15 mouse cellular contexts compared by ENCODE assay signal in the genomic region with DNA sequence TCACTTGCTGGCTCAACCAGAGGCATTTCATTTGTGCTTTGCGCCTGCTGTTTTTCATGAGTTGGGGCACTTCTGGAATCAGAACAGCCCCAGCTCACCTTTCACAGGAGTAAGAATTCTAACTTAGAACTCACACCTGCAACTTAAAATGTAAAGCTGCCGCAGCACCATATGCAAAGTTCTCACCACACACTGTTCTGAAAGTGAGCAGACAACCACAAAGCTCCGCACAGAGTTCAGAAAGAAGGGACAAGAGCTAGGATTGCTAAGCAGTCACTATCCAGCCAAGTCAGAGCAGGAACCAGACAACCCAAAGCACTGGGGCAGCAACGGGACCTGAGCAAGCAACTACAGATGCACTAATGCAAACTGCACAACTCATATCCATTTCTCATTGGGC. TPM values are rescaled to one million over a fixed set of nuclear protein-coding genes. Genes with fewer than 3 reads are reported as not detected.
DNase-seq lines count a peak whose midpoint lies in the region; ATAC-seq and TF ChIP-seq lines count a peak whose summit lies in the region.
"Had no signal": no experiment of that assay in that cellular context is flagged by ENCODE, and none has a peak within 500 bp of the region (broad histone marks: within the 10 kb centered on the region; RNA-seq: fewer than 3 reads in every experiment).

No protein-coding gene starts in this region.

- WGBS in forebrain, postnatal 0 days = 81% methylated on average over 4 of the region's 4 CpGs
- WGBS in forebrain, embryonic 12.5 days = 87% methylated on average over 4 of the region's 4 CpGs
- 47% methylated on average over 4 of the region's 4 CpGs for WGBS in kidney, adult 2 months
- 92% methylated on average over 4 of the region's 4 CpGs for WGBS in midbrain, embryonic 13.5 days
- WGBS in midbrain, postnatal 0 days = 84% methylated on average over 4 of the region's 4 CpGs
- 86% methylated on average over 4 of the region's 4 CpGs for WGBS in midbrain, embryonic 16.5 days

- intact Hi-C loops in gastrocnemius, adult 2 months (cut with DNase I) = no loop called here

- H3K4me2 ChIP-seq in forebrain, postnatal 0 days (ENCODE audit: low read depth) = 0 out of 2 replicates have a peak overlapping the region, but pooled peaks have one; percentile 0
- H3K4me2 ChIP-seq in forebrain, embryonic 12.5 days = no peak overlapping the region; the same call in 1 of the 2 replicates
- H3K4me2 ChIP-seq in midbrain, embryonic 13.5 days (replicated peaks) = peak overlapping the region; percentile 26
- no peak overlapping the region for H3K4me2 ChIP-seq in midbrain, postnatal 0 days (ENCODE audit: low read depth, low read length, poor library complexity, severe bottlenecking)
- H3K4me2 ChIP-seq in midbrain, embryonic 16.5 days (ENCODE audit: low read length) = peak overlapping the region; percentile 16; the same call in 1 of the 2 replicates

- no peak overlapping the region for H3K4me3 ChIP-seq in forebrain, postnatal 0 days (ENCODE audit: low read depth, low read length)
- no peak overlapping the region for H3K4me3 ChIP-seq in forebrain, embryonic 12.5 days (replicated peaks)
- no peak overlapping the region for H3K4me3 ChIP-seq in kidney, adult 2 months (ENCODE audit: insufficient read depth, low read depth, low read length)
- peak overlapping the region; percentile 7; the same call in 1 of the 2 replicates for H3K4me3 ChIP-seq in midbrain, embryonic 13.5 days (replicated peaks)
- H3K4me3 ChIP-seq in midbrain, postnatal 0 days (ENCODE audit: low read depth, low read length) = no peak overlapping the region
- no peak overlapping the region for H3K4me3 ChIP-seq in midbrain, embryonic 16.5 days (ENCODE audit: low read depth, low read length)
- H3K4me3 ChIP-seq in gastrocnemius, adult 2 months = no peak overlapping the region
- H3K4me3 ChIP-seq: erythroblast, embryonic 14.5 days had no signal

- no peaks in the 10 kb centered on the region for H3K27me3 ChIP-seq in forebrain, postnatal 0 days (ENCODE audit: insufficient read depth, low read length)
- H3K27me3 ChIP-seq in forebrain, embryonic 12.5 days = no peaks in the 10 kb centered on the region
- no peaks in the 10 kb centered on the region for H3K27me3 ChIP-seq in kidney, adult 2 months (replicated peaks; ENCODE audit: control insufficient read depth, insufficient read depth, low read length)
- no peaks in the 10 kb centered on the region for H3K27me3 ChIP-seq in midbrain, embryonic 13.5 days
- no peaks in the 10 kb centered on the region for H3K27me3 ChIP-seq in midbrain, postnatal 0 days (ENCODE audit: insufficient read depth, low read length)
- H3K27me3 ChIP-seq in midbrain, embryonic 16.5 days (ENCODE audit: control insufficient read depth, insufficient read depth, low read depth, low read length) = no peaks in the 10 kb centered on the region

- no peaks in the 10 kb centered on the region for H3K9me3 ChIP-seq in forebrain, postnatal 0 days (ENCODE audit: low read length)
- no peaks in the 10 kb centered on the region for H3K9me3 ChIP-seq in forebrain, embryonic 12.5 days
- no peaks in the 10 kb centered on the region for H3K9me3 ChIP-seq in midbrain, embryonic 13.5 days
- no peaks in the 10 kb centered on the region for H3K9me3 ChIP-seq in midbrain, postnatal 0 days (ENCODE audit: low read length)
- H3K9me3 ChIP-seq in midbrain, embryonic 16.5 days (replicated peaks; ENCODE audit: control insufficient read depth, low read length, poor library complexity, severe bottlenecking) = no peaks in the 10 kb centered on the region

- TF ChIP-seq POLR2A in kidney, adult 2 months (IDR thresholded peaks at IDR 0.05; ENCODE audit: low read depth, low read length) = no peak

- 0 out of 2 replicates have a peak, but pooled peaks cover 14% of the 10 kb centered on the region for H3K36me3 ChIP-seq in forebrain, postnatal 0 days (ENCODE audit: insufficient read depth)
- H3K36me3 ChIP-seq in forebrain, embryonic 12.5 days (replicated peaks) = peaks cover 32% of the 10 kb centered on the region
- H3K36me3 ChIP-seq in kidney, adult 2 months (ENCODE audit: control insufficient read depth, insufficient read depth, low read length) = peaks cover 4% of the 10 kb centered on the region; the same call in 1 of the 2 replicates
- peaks cover 22% of the 10 kb centered on the region for H3K36me3 ChIP-seq in midbrain, embryonic 13.5 days
- peaks cover 5% of the 10 kb centered on the region; the same call in 1 of the 2 replicates for H3K36me3 ChIP-seq in midbrain, postnatal 0 days (ENCODE audit: insufficient read depth, low read length)
- H3K36me3 ChIP-seq in midbrain, embryonic 16.5 days (ENCODE audit: control insufficient read depth, insufficient read depth, low read length) = no peaks in the 10 kb centered on the region; the same call in 1 of the 2 replicates

- H3K4me1 ChIP-seq in forebrain, postnatal 0 days (ENCODE audit: insufficient read depth) = peaks cover 22% of the 10 kb centered on the region
- H3K4me1 ChIP-seq in forebrain, embryonic 12.5 days = peaks cover 61% of the 10 kb centered on the region
- H3K4me1 ChIP-seq in kidney, adult 2 months (ENCODE audit: control insufficient read depth, insufficient read depth, low read length) = peaks cover 41% of the 10 kb centered on the region
- peaks cover 81% of the 10 kb centered on the region for H3K4me1 ChIP-seq in midbrain, embryonic 13.5 days (replicated peaks)
- peaks cover 18% of the 10 kb centered on the region for H3K4me1 ChIP-seq in midbrain, postnatal 0 days (ENCODE audit: insufficient read depth, low read length)
- peaks cover 76% of the 10 kb centered on the region for H3K4me1 ChIP-seq in midbrain, embryonic 16.5 days (ENCODE audit: control insufficient read depth, insufficient read depth, low read length)

- no peak for DNase-seq in forebrain, postnatal 0 days
- no peak for DNase-seq in kidney, adult 2 months
- no peak for DNase-seq in kidney, adult 11 months
- no peak for DNase-seq in midbrain, postnatal 0 days (ENCODE audit: low spot score)
- no peak for DNase-seq in gastrocnemius, adult 2 months
- DNase-seq: cerebellum, adult 11-12 months; heart, adult 11 months; lung, postnatal 10 days; right cerebral cortex, postnatal 14 days; thymus, postnatal 36 days had no signal

- no peak for ATAC-seq in forebrain, postnatal 0 days
- ATAC-seq in forebrain, embryonic 12.5 days (ENCODE audit: low FRiP score) = no peak
- ATAC-seq in midbrain, embryonic 13.5 days = no peak
- no peak for ATAC-seq in midbrain, postnatal 0 days (ENCODE audit: low FRiP score)
- ATAC-seq in midbrain, embryonic 16.5 days = no peak
- ATAC-seq: inflammation-experienced regulatory T-cells, adult 6 months had no signal

- H3K9ac ChIP-seq in forebrain, postnatal 0 days = no peak overlapping the region
- H3K9ac ChIP-seq in forebrain, embryonic 12.5 days = no peak overlapping the region
- peak overlapping the region; percentile 36; the same call in 1 of the 2 replicates for H3K9ac ChIP-seq in midbrain, embryonic 13.5 days (replicated peaks)
- no peak overlapping the region for H3K9ac ChIP-seq in midbrain, postnatal 0 days (replicated peaks; ENCODE audit: low read length, poor library complexity, severe bottlenecking)
- H3K9ac ChIP-seq in midbrain, embryonic 16.5 days (ENCODE audit: low read depth, low read length) = no peak overlapping the region

- no peak for TF ChIP-seq CTCF in forebrain, postnatal 0 days (IDR thresholded peaks at IDR 0.05; ENCODE audit: low read depth)
- no peak for TF ChIP-seq CTCF in kidney, adult 2 months (conservative IDR thresholded peaks at IDR 0.05; ENCODE audit: insufficient read depth, insufficient read length, low read depth, low read length)
- no peak for TF ChIP-seq CTCF in midbrain, postnatal 0 days (IDR thresholded peaks at IDR 0.05)
- no peak for TF ChIP-seq CTCF in gastrocnemius, adult 2 months (IDR thresholded peaks at IDR 0.05)

- H3K27ac ChIP-seq in forebrain, postnatal 0 days (ENCODE audit: low read depth, low read length) = no peak overlapping the region
- no peak overlapping the region for H3K27ac ChIP-seq in forebrain, embryonic 12.5 days
- peak overlapping the region; percentile 0; the same call in 1 of the 2 replicates for H3K27ac ChIP-seq in kidney, adult 2 months (ENCODE audit: insufficient read depth, low read depth, low read length)
- no peak overlapping the region for H3K27ac ChIP-seq in midbrain, embryonic 13.5 days
- H3K27ac ChIP-seq in midbrain, postnatal 0 days (ENCODE audit: low read depth, low read length) = no peak overlapping the region
- H3K27ac ChIP-seq in midbrain, embryonic 16.5 days (ENCODE audit: low read length) = no peak overlapping the region
- no peak overlapping the region for H3K27ac ChIP-seq in gastrocnemius, adult 2 months

RNA-seq across cellular contexts. Expression of gene Adnp, which starts 7.4 kb away (rescaled TPM):
- 22.0 and 41.8 TPM in 2 replicates for total RNA-seq in forebrain, postnatal 0 days (2014; rRNA removed)
- 9.2 and 15.4 TPM in 2 replicates for polyA plus RNA-seq in forebrain, postnatal 0 days (2015; fragmentation: Nextera tagmentation; extraction: Ambion mirVana)
- polyA plus RNA-seq in forebrain, embryonic 12.5 days (2016; fragmentation: Nextera tagmentation; extraction: Ambion mirVana) = 3.5 and 10.8 TPM in 2 replicates
- 14.9 and 15.8 TPM in 2 replicates for polyA plus RNA-seq in kidney, adult 2 months (2012; rRNA removed)
- 2.5 and 5.1 TPM in 2 replicates for polyA plus RNA-seq in midbrain, embryonic 13.5 days (2015; fragmentation: Nextera tagmentation; extraction: Ambion mirVana)
- total RNA-seq in midbrain, postnatal 0 days (2014; rRNA removed) = 24.9 and 56.5 TPM in 2 replicates
- polyA plus RNA-seq in midbrain, postnatal 0 days (2015; fragmentation: Nextera tagmentation; extraction: Ambion mirVana) = 10.3 and 15.4 TPM in 2 replicates
- 2.7 and 2.8 TPM in 2 replicates for polyA plus RNA-seq in midbrain, embryonic 16.5 days (2015; fragmentation: Nextera tagmentation; extraction: Ambion mirVana)
- 10 to 100 TPM; 14.6 to 16.2 TPM for total RNA-seq in gastrocnemius, adult 2 months (2021)

RNA-seq across cellular contexts. Expression of gene Gm20716, which starts 30.7 kb away (rescaled TPM):
- 42.9 and 47.9 TPM in 2 replicates for total RNA-seq in forebrain, postnatal 0 days (2014; rRNA removed)
- 9.1 and 16.3 TPM in 2 replicates for polyA plus RNA-seq in forebrain, postnatal 0 days (2015; fragmentation: Nextera tagmentation; extraction: Ambion mirVana)
- 24.6 and 25.7 TPM in 2 replicates for polyA plus RNA-seq in forebrain, embryonic 12.5 days (2016; fragmentation: Nextera tagmentation; extraction: Ambion mirVana)
- polyA plus RNA-seq in kidney, adult 2 months (2012; rRNA removed) = 3.4 and 8.5 TPM in 2 replicates
- 29.1 and 29.4 TPM in 2 replicates for polyA plus RNA-seq in midbrain, embryonic 13.5 days (2015; fragmentation: Nextera tagmentation; extraction: Ambion mirVana)
- 43.2 and 47.1 TPM in 2 replicates for total RNA-seq in midbrain, postnatal 0 days (2014; rRNA removed)
- 15.7 and 16.0 TPM in 2 replicates for polyA plus RNA-seq in midbrain, postnatal 0 days (2015; fragmentation: Nextera tagmentation; extraction: Ambion mirVana)
- polyA plus RNA-seq in midbrain, embryonic 16.5 days (2015; fragmentation: Nextera tagmentation; extraction: Ambion mirVana) = 18.2 and 21.7 TPM in 2 replicates
- 10 to 100 TPM; 10.1 to 13.0 TPM for total RNA-seq in gastrocnemius, adult 2 months (2021)
- polyA plus RNA-seq: erythroblast, embryonic 14.5 days had no signal

RNA-seq across cellular contexts. Expression of gene Dpm1, which starts 30.9 kb away (rescaled TPM):
- total RNA-seq in forebrain, postnatal 0 days (2014; rRNA removed) = 13.4 and 21.4 TPM in 2 replicates
- 94.5 and 112 TPM in 2 replicates for polyA plus RNA-seq in forebrain, postnatal 0 days (2015; fragmentation: Nextera tagmentation; extraction: Ambion mirVana)
- 79.3 and 88.0 TPM in 2 replicates for polyA plus RNA-seq in forebrain, embryonic 12.5 days (2016; fragmentation: Nextera tagmentation; extraction: Ambion mirVana)
- 35.8 and 36.6 TPM in 2 replicates for polyA plus RNA-seq in kidney, adult 2 months (2012; rRNA removed)
- polyA plus RNA-seq in midbrain, embryonic 13.5 days (2015; fragmentation: Nextera tagmentation; extraction: Ambion mirVana) = 68.0 and 71.8 TPM in 2 replicates
- 11.4 and 30.0 TPM in 2 replicates for total RNA-seq in midbrain, postnatal 0 days (2014; rRNA removed)
- polyA plus RNA-seq in midbrain, postnatal 0 days (2015; fragmentation: Nextera tagmentation; extraction: Ambion mirVana) = 87.9 and 97.2 TPM in 2 replicates
- 80.3 and 83.4 TPM in 2 replicates for polyA plus RNA-seq in midbrain, embryonic 16.5 days (2015; fragmentation: Nextera tagmentation; extraction: Ambion mirVana)
- total RNA-seq in gastrocnemius, adult 2 months (2021) = 10 to 100 TPM; 71.4 to 81.4 TPM

RNA-seq across cellular contexts. Expression of gene Mocs3, which starts 30.9 kb away (rescaled TPM):
- 23.1 and 23.6 TPM in 2 replicates for total RNA-seq in forebrain, postnatal 0 days (2014; rRNA removed)
- polyA plus RNA-seq in forebrain, postnatal 0 days (2015; fragmentation: Nextera tagmentation; extraction: Ambion mirVana) = 8.6 and 9.9 TPM in 2 replicates
- polyA plus RNA-seq in forebrain, embryonic 12.5 days (2016; fragmentation: Nextera tagmentation; extraction: Ambion mirVana) = 9.4 and 9.6 TPM in 2 replicates
- polyA plus RNA-seq in kidney, adult 2 months (2012; rRNA removed) = 9.3 and 14.8 TPM in 2 replicates
- 6.0 and 8.7 TPM in 2 replicates for polyA plus RNA-seq in midbrain, embryonic 13.5 days (2015; fragmentation: Nextera tagmentation; extraction: Ambion mirVana)
- 19.3 and 20.9 TPM in 2 replicates for total RNA-seq in midbrain, postnatal 0 days (2014; rRNA removed)
- polyA plus RNA-seq in midbrain, postnatal 0 days (2015; fragmentation: Nextera tagmentation; extraction: Ambion mirVana) = 7.4 and 7.5 TPM in 2 replicates
- polyA plus RNA-seq in midbrain, embryonic 16.5 days (2015; fragmentation: Nextera tagmentation; extraction: Ambion mirVana) = 7.5 and 8.5 TPM in 2 replicates
- 1 to 10 TPM; 4.0 to 4.7 TPM for total RNA-seq in gastrocnemius, adult 2 months (2021)

Comparison
In these comparisons a context has a peak if more than half of its experiments do, and no peak if none do; other contexts are left out.
1. H3K4me2 ChIP-seq: peak in forebrain, postnatal 0 days (single experiment), midbrain, embryonic 13.5 days (single experiment) and midbrain, embryonic 16.5 days (single experiment); none in forebrain, embryonic 12.5 days (single experiment) and midbrain, postnatal 0 days (single experiment).